Mouse (Mus musculus) gastrocnemius, postnatal 25 days (tissue): ENCODE measurements around the gene Gon7. TPM values are rescaled to one million over a fixed set of nuclear protein-coding genes. Genes with fewer than 3 reads are reported as not detected.
A peak's percentile ranks its signal among the peaks of the same experiment; 100 is the strongest.

Source experiments
- DNase-seq: peaks from one replicate; pipeline ENCODE4 v3.0.0; 2022
- total RNA-seq, 2 experiments: library from RNA; stranded (reverse); gene quantifications; 1 replicate in 1 of 2; 2 replicates in 1 of 2; pipeline ENCODE4 v1.2.3; 2021

Gene Gon7
- total RNA-seq, 2 experiments from 2014 or later = 6.5 to 10.1 TPM

GRCm38 (mm10) chr12:102705906-102706640 lies 51.5 kb downstream of the Gon7 start:
- no peak for DNase-seq

- DNase-seq = peak; percentile 78
Measured at GRCm38 (mm10) chr12:102705216-102705871, 52.3 kb downstream of the Gon7 start.

GRCm38 (mm10) chr12:102704457-102705198 lies 53.0 kb downstream of the Gon7 start, which contains the start of gene Itpk1:
TSS of gene Itpk1 (minus strand) at chr12:102704930.
- DNase-seq = peak; percentile 47

- no peak for DNase-seq
Measured at GRCm38 (mm10) chr12:102703921-102704408, 53.6 kb downstream of the Gon7 start.

- DNase-seq = no peak
Measured at GRCm38 (mm10) chr12:102703441-102703840, 54.2 kb downstream of the Gon7 start.

Other genes starting within 250 kb of the Gon7 start
- not detected for gene Chga, start 202.8 kb downstream of the Gon7 start, total RNA-seq
- gene Itpk1, start 52.9 kb downstream of the Gon7 start, total RNA-seq = 1 to 10 TPM; 5.2 to 6.5 TPM
- gene Moap1, start 14.1 kb downstream of the Gon7 start, total RNA-seq = 1 to 10 TPM; 3.7 to 4.6 TPM
- 1 to 10 TPM; 1.8 to 2.9 TPM for gene Tmem251, start 14.0 kb downstream of the Gon7 start, total RNA-seq
- not detected for gene Gm28051, start within 50 bp of the Gon7 start, total RNA-seq
- gene Ubr7, start 164 bp upstream of the Gon7 start, total RNA-seq = 10 to 100 TPM; 12.8 to 13.1 TPM
- gene Gm20604, start 869 bp upstream of the Gon7 start, total RNA-seq = 1 to 10 TPM; 2.6 to 3.3 TPM
- gene Btbd7, start 120.7 kb upstream of the Gon7 start, total RNA-seq = 10 to 100 TPM; 14.8 to 15.5 TPM
- gene Cox8c, start 141.5 kb upstream of the Gon7 start, total RNA-seq = not detected
- gene Unc79, start 191.1 kb upstream of the Gon7 start, total RNA-seq = under 1 TPM; 0.13 to 0.20 TPM